Mouse (Mus musculus) hindbrain, embryonic 11.5 days (tissue): ENCODE measurements around the gene Zfp961. TPM values are rescaled to one million over a fixed set of nuclear protein-coding genes. Genes with fewer than 3 reads are reported as not detected.
"Not testable (repeated sequence)": the region's sequence is repeated elsewhere in the genome, so short reads cannot be mapped to it uniquely, and the experiment has no call there.

Experiments used
- ATAC-seq: fragments of 200-750 bp; cut with Nextera tagmentation; 2 replicates; pipeline ENCODE4 v1.8.0; 2017; ENCODE audit warnings: mild to moderate bottlenecking, moderate TSS enrichment, moderate library complexity; ENCODE audit not compliant: low FRiP score
- DNase-seq: peaks from one replicate; pipeline ENCODE4 v3.0.0-alpha.2; 2015; ENCODE audit warnings: low spot score
- H3K27ac ChIP-seq: fragments of 300-500 bp; sonication (generic); 2 replicates; pipeline ENCODE4 v1.5.1; 2014; ENCODE audit warnings: mild to moderate bottlenecking, low read depth, low read length
- H3K27me3 ChIP-seq: fragments of 300-500 bp; sonication (generic); 2 replicates; pipeline ENCODE4 v1.6.1; 2014; ENCODE audit warnings: mild to moderate bottlenecking, low read length, moderate library complexity, mixed read lengths; ENCODE audit not compliant: control insufficient read depth, insufficient read depth
- H3K36me3 ChIP-seq: fragments of 300-500 bp; sonication (generic); 2 replicates; pipeline ENCODE4 v1.6.1; 2014; ENCODE audit warnings: mild to moderate bottlenecking, low read length, moderate library complexity, mixed read lengths; ENCODE audit not compliant: control insufficient read depth, insufficient read depth
- H3K4me1 ChIP-seq: fragments of 300-500 bp; sonication (generic); replicated peaks from 2 replicates; pipeline ENCODE4 v1.6.1; 2014; ENCODE audit warnings: low read length, mixed read lengths; ENCODE audit not compliant: control insufficient read depth, insufficient read depth
- H3K4me2 ChIP-seq: fragments of 300-500 bp; sonication (generic); replicated peaks from 2 replicates; pipeline ENCODE4 v1.6.1; 2014; ENCODE audit warnings: mild to moderate bottlenecking, low read depth, low read length
- H3K4me3 ChIP-seq: fragments of 300-500 bp; sonication (generic); 2 replicates; pipeline ENCODE4 v1.5.1; 2014; ENCODE audit warnings: low read depth, low read length
- H3K9ac ChIP-seq: fragments of 300-500 bp; sonication (generic); 2 replicates; pipeline ENCODE4 v1.6.1; 2014; ENCODE audit warnings: low read depth, low read length
- H3K9me3 ChIP-seq: fragments of 300-500 bp; sonication (generic); 2 replicates; pipeline ENCODE4 v1.6.1; 2016; ENCODE audit warnings: low read length; ENCODE audit not compliant: control insufficient read depth
- WGBS: fragments of 180-500 bp; shearing (Covaris S2); extraction: QIAGEN DNeasy Blood & Tissue Kit; methylation state at CpG from one replicate; pipeline ENCODE4 v1.1.7; 2014; 5-methylcytosine and 5-hydroxymethylcytosine counted together
- polyA plus RNA-seq: library from polyadenylated mRNA; unstranded; fragments of >200 nt; fragmentation: Nextera tagmentation; extraction: Ambion mirVana; gene quantifications from 2 replicates; pipeline ENCODE4 v1.2.1, GENCODE M21; 2014

The Zfp961 gene
- polyA plus RNA-seq, 1 experiment from 2014 or later: 21.4 TPM

DNA sequence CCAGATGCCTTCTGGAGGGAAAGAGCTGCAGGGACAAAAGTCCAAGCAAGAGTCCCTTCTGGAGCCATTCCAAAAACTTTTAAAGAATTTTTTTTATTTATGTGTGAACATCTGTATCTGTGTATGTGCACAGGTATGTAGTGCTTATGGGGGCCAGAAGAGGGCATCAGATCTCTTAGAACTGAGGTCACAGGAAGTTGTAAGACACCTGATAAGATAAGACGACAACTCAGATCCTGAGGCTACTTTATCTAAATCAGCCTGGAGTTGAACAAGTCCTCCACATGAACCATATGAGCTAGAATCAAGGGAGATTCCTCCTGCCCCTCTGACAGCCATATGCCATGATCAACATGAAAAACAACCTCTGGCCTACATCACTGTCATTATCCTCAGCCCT, 48.6 kb downstream of the Zfp961 start:
- DNase-seq (no peak), ATAC-seq (no peak)
- Histone ChIP-seq H3K4me3 (no peak overlapping the region), H3K4me2 (no peak overlapping the region), H3K9ac (no peak overlapping the region), H3K9me3 (no peaks in the 10 kb centered on the region), H3K27me3 (no peaks in the 10 kb centered on the region), H3K4me1 (no peaks in the 10 kb centered on the region), H3K27ac (no peak overlapping the region), H3K36me3 (no peaks in the 10 kb centered on the region)
- 96% methylated on average over 1 of the region's 1 CpGs for WGBS

DNA sequence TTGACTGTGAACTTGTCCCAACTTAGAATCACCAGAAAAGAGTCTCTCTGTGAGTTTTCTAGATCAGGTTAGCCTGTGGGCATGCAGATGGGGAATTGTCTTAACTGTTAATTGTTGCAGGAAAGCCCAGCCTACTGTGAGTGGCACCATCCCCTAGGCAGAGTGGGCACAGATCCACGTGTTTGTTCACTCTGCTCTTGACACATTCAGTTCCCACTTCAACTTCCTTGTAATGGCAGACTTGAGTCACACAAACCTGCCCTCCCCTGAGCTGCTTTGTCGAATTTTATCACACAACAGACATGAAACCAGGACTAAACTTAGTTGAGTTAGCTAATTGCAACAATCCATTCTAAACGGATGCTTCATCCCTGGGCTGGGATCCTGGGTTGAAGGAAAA, 49.4 kb downstream of the Zfp961 start:
- no peak overlapping the region for H3K27ac ChIP-seq
- H3K27me3 ChIP-seq: no peaks in the 10 kb centered on the region
- WGBS: 60% methylated on average over 3 of the region's 3 CpGs
- DNase-seq (no peak), ATAC-seq (no peak)
- no peak overlapping the region for H3K4me3 ChIP-seq
- no peaks in the 10 kb centered on the region for H3K36me3 ChIP-seq
- no peaks in the 10 kb centered on the region for H3K4me1 ChIP-seq
- no peaks in the 10 kb centered on the region for H3K9me3 ChIP-seq
- no peak overlapping the region for H3K4me2 ChIP-seq
- H3K9ac ChIP-seq: no peak overlapping the region

GRCm38 (mm10) chr8:72002942-72003341, 52.1 kb downstream of the Zfp961 start:
- H3K4me3 ChIP-seq: no peak overlapping the region
- no peaks in the 10 kb centered on the region for H3K36me3 ChIP-seq
- ATAC-seq: no peak
- no peak overlapping the region for H3K9ac ChIP-seq
- DNase-seq: no peak
- no peaks in the 10 kb centered on the region for H3K4me1 ChIP-seq
- no peaks in the 10 kb centered on the region for H3K9me3 ChIP-seq
- no peak overlapping the region for H3K4me2 ChIP-seq
- H3K27me3 ChIP-seq: no peaks in the 10 kb centered on the region
- no peak overlapping the region for H3K27ac ChIP-seq

DNA sequence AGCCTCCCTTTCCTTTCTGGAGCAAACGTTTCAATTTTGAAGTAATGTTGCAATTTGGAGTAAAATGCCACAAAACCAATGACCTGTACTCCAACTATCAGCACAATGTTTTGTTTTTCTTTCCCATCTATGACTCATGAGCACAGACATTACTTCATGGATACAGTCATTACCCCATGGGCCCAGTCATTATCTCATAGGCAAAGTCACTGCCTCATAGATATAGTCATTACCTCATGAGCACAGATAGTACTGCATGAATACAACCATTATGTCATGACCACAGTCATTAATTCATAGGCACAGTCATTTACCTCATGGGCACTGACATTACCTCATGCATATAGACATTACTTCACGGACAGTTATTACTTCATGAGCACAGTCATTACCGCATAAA, 55.1 kb downstream of the Zfp961 start:
- Histone ChIP-seq H3K27me3 (no peaks in the 10 kb centered on the region), H3K9ac (no peak overlapping the region), H3K9me3 (no peaks in the 10 kb centered on the region), H3K36me3 (no peaks in the 10 kb centered on the region), H3K4me1 (no peaks in the 10 kb centered on the region), H3K27ac (no peak overlapping the region), H3K4me3 (no peak overlapping the region), H3K4me2 (no peak overlapping the region)
- ATAC-seq (no peak), DNase-seq (no peak)
- 86% methylated on average over 3 of the region's 3 CpGs for WGBS

GRCm38 (mm10) chr8:72006763-72007162, 55.9 kb downstream of the Zfp961 start:
- Histone ChIP-seq H3K27ac (no peak overlapping the region), H3K4me1 (no peaks in the 10 kb centered on the region), H3K36me3 (no peaks in the 10 kb centered on the region), H3K4me3 (no peak overlapping the region), H3K4me2 (no peak overlapping the region), H3K9ac (no peak overlapping the region), H3K27me3 (no peaks in the 10 kb centered on the region), H3K9me3 (no peaks in the 10 kb centered on the region)
- ATAC-seq: no peak
- WGBS: 90% methylated on average over 1 of the region's 1 CpGs
- DNase-seq: no peak

- DNase-seq (no peak), ATAC-seq (no peak)
- Histone ChIP-seq H3K4me3 (no peak overlapping the region), H3K36me3 (no peaks in the 10 kb centered on the region), H3K4me2 (no peak overlapping the region), H3K9me3 (no peaks in the 10 kb centered on the region), H3K27me3 (no peaks in the 10 kb centered on the region), H3K4me1 (no peaks in the 10 kb centered on the region), H3K27ac (no peak overlapping the region), H3K9ac (no peak overlapping the region)
- 81% methylated on average over 3 of the region's 3 CpGs for WGBS
These were observed 57.4 kb downstream of the Zfp961 start for GRCm38 (mm10) chr8:72008134-72008641.

DNA sequence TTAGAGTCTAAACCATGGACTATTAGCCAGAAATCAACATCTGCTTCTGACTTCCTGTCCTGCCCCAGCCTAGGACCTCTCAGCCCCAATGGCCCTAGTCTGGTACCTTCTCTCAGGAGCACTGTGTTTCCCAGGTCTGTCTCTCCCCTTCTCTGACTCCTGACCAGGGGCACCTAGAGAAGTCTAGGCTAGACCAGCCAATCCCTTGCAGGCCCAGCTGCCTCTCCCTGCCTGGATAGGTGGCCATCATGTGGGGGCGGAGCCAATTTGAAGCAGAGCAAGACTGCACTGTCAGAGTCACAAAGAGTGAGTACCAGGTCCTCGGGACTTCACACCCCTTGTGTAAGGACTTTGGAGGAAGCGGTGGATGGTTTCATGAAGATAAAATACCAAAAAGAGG, 58.6 kb downstream of the Zfp961 start, which contains the start of gene Cyp4f18:
Gene Cyp4f18, minus strand, starts transcription at position 154 of the 400 bp plus-strand sequence.
- Histone ChIP-seq H3K27me3 (no peaks in the 10 kb centered on the region), H3K4me2 (no peak within 1 kb of the TSS), H3K9me3 (no peaks in the 10 kb centered on the region), H3K27ac (no peak within 1 kb of the TSS), H3K4me3 (no peak within 1 kb of the TSS), H3K9ac (no peak within 1 kb of the TSS), H3K36me3 (no peaks in the 10 kb centered on the region), H3K4me1 (no peaks in the 10 kb centered on the region)
- ATAC-seq: no peak; the same call in 1 of the 2 replicates
- no peak for DNase-seq
- 69% methylated on average over 3 of the region's 3 CpGs for WGBS

DNA sequence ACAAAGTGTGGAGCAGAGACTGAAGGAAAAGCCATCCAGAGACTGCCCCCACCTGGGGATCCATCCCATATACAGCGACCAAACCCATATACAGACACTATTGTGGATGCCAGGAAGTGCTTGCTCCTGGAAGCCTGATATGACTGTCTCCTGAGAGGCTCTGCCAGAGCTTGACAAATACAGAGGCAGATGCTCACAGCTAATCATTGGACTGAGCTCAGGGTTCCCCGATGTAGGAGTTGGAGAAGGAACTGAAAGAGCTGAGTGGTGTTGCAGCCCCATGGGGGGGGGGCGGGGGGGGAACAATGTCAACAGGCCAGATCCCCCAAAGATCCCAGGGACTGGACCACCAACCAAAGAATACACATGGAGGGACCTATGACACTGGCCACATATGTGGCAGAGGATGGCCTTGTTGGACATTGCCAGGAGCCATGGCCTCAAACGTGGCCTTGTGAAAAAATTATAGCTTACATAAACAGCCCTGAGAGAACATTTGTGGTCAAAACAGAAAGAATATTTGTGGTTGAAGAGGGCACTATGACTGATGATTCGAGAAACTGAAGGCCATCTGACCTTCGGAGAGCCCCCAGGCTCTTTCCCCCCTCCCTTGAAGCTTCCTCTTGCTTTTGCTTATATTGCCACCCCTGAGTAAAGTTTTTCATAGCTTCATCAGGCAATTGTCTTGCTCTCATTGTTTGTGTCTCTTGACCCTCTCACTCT, 62.8 kb downstream of the Zfp961 start:
- H3K4me1 ChIP-seq, ATAC-seq, H3K9ac ChIP-seq, H3K36me3 ChIP-seq, H3K9me3 ChIP-seq, H3K4me3 ChIP-seq, DNase-seq, H3K4me2 ChIP-seq, H3K27ac ChIP-seq, H3K27me3 ChIP-seq: not testable (repeated sequence)
- 76% methylated on average over 6 of the region's 6 CpGs for WGBS

- ATAC-seq, H3K27me3 ChIP-seq, H3K9me3 ChIP-seq, H3K36me3 ChIP-seq, DNase-seq, H3K9ac ChIP-seq, H3K4me2 ChIP-seq, H3K4me3 ChIP-seq, H3K4me1 ChIP-seq, H3K27ac ChIP-seq: not testable (repeated sequence)
- WGBS: 86% methylated on average over 2 of the region's 2 CpGs
These were observed 66.5 kb downstream of the Zfp961 start for GRCm38 (mm10) chr8:72017339-72017738.
